Mouse (Mus musculus) 3T3-L1 (cell line): ENCODE measurements at regions not wholly inside any gene's neighbourhood (a gene's known extent, or its start where the extent isn't known, plus 50 kb on each side); places are given as distances from the start of the nearest gene placed in this dataset.
"Not testable (repeated sequence)": the region's sequence is repeated elsewhere in the genome, so short reads cannot be mapped to it uniquely, and the experiment has no call there.

Source experiments
- DNase-seq: peaks from one replicate; pipeline ENCODE4 v3.0.0-alpha.2; 2015; ENCODE audit warnings: low read depth, low spot score

- no peak for DNase-seq
Observed at GRCm38 (mm10) chr5:134848981-134849380, 57.6 kb downstream of the Tmem270 start.

GRCm38 (mm10) chr5:134848571-134848970 lies 58.0 kb downstream of the Tmem270 start:
- DNase-seq: no peak

- no peak for DNase-seq
Observed at GRCm38 (mm10) chr5:134845416-134845815, 61.1 kb downstream of the Tmem270 start.

GRCm38 (mm10) chr5:134844216-134844615 lies 62.3 kb downstream of the Tmem270 start:
- DNase-seq: not testable (repeated sequence)

GRCm38 (mm10) chr5:134841205-134841980 lies 65.1 kb downstream of the Tmem270 start:
- DNase-seq: no peak

GRCm38 (mm10) chr5:134836489-134836888 lies 70.0 kb downstream of the Tmem270 start:
- peak; percentile 59 for DNase-seq

- DNase-seq: no peak
Observed at GRCm38 (mm10) chr5:134832896-134833295, 73.6 kb downstream of the Tmem270 start.

- DNase-seq: no peak
Observed at GRCm38 (mm10) chr5:134817671-134818070, 70.5 kb upstream of the Eln start.

- no peak for DNase-seq
Observed at GRCm38 (mm10) chr5:134809121-134809520, 62.0 kb upstream of the Eln start.

GRCm38 (mm10) chr5:134804291-134805049 lies 57.3 kb upstream of the Eln start:
- DNase-seq: no peak

GRCm38 (mm10) chr5:134802161-134802719 lies 55.1 kb upstream of the Eln start:
- DNase-seq: peak; percentile 18

GRCm38 (mm10) chr5:134800481-134800880 lies 53.4 kb upstream of the Eln start:
- DNase-seq: no peak

- DNase-seq: no peak
Observed at GRCm38 (mm10) chr5:134799911-134800310, 52.8 kb upstream of the Eln start.

- no peak for DNase-seq
Observed at GRCm38 (mm10) chr5:134797688-134798094, 50.6 kb upstream of the Eln start.
